Mouse (Mus musculus) liver, adult 2 months (tissue): ENCODE results near the gene Cfdp1.

ENCODE experiments used
- CTCF ChIP-seq: fragments of 200-500 bp; IDR thresholded peaks from 2 replicates; pipeline ENCODE4 v1.5.1; 2011; ENCODE audit warnings: low read depth, low read length, control low read depth
- POLR2A ChIP-seq: fragments of 200-500 bp; IDR thresholded peaks from 2 replicates; pipeline ENCODE4 v1.6.1; 2011; ENCODE audit warnings: low read length, control low read depth; ENCODE audit not compliant: insufficient read depth; ENCODE audit errors: extremely low read depth

GRCm38 (mm10) chr8:111741556-111741955 lies 112.5 kb downstream of the Cfdp1 start:
- TF ChIP-seq CTCF (no peak), POLR2A (no peak)
